Mouse (Mus musculus) liver, postnatal 0 days (tissue): ENCODE data around the gene Wipf1.

Experiments
- CTCF ChIP-seq: sonication (generic); IDR thresholded peaks from 2 replicates; pipeline ENCODE4 v1.5.1; 2016; ENCODE audit warnings: antibody characterized with exemption, low read depth
- EP300 ChIP-seq: IDR thresholded peaks from 2 replicates; pipeline ENCODE4 v1.6.1; 2016; ENCODE audit warnings: antibody characterized with exemption, low read depth, mild to moderate bottlenecking

GRCm38 (mm10) chr2:73380298-73380975, 149.1 kb downstream of the Wipf1 start:
- no peak for TF ChIP-seq EP300
- TF ChIP-seq CTCF, result no peak
